Mouse (Mus musculus): Measurements from ENCODE around the gene Chrnb4.

Gene Chrnb4

GRCm38 (mm10) chr9:55023902-55024583 is 24.5 kb downstream of the Chrnb4 start:
- in situ Hi-C loops (cut with MboI, MseI) = loop anchor here (5.0 kb wide), 2 partner anchors 83 to 88 kb away; no protein-coding TSS in a partner anchor

- in situ Hi-C loops (cut with MboI, MseI) = loop anchor here (5.0 kb wide), 2 partner anchors 84 to 89 kb away; no protein-coding TSS in a partner anchor
Measured at GRCm38 (mm10) chr9:55023326-55023725, 25.3 kb downstream of the Chrnb4 start.

- in situ Hi-C loops (cut with MboI, MseI) = no loop called here
Measured at GRCm38 (mm10) chr9:55016926-55017325, 31.7 kb downstream of the Chrnb4 start.

DNA sequence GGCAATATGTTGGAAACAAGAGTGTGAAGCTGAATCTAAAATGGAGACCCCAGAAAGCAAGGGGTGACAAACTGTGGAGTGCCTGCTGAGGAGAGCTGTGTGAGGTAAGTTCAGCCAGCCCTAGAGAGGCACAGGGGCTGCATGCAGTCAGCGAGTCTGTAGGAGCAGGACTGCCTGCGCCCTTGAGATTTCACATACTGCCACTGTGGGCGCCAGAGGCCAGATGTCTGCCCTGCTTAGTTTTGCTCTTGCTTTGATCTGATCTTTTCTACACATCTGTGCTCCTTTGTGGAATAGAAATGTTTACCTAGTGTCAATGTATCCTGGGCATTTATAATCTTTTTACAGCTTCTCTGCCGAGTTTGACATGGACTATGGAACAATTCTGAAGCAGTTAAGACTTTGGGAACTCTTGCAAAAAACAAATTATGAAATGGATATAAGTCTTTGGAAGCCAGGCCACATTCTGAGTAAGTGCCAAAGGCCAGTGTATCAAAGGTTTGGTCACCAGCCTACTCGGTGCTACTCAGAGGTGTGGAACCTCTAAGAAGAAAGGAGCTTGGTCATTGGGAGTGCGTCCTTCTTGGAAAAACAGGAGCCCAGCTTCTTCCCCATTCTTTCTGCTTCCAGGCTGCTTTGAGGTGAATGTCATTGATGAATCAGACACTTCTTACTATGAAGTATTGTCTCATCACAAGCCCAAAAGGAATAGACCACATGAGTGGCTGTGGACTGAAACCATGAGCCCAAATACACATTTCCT is 37.8 kb downstream of the Chrnb4 start:
- in situ Hi-C loops (cut with MboI, MseI) = no loop called here

GRCm38 (mm10) chr9:55009692-55010091 is 38.9 kb downstream of the Chrnb4 start:
- in situ Hi-C loops (cut with MboI, MseI) = no loop called here

- in situ Hi-C loops (cut with MboI, MseI) = no loop called here
Measured at GRCm38 (mm10) chr9:55003609-55004008, 45.0 kb downstream of the Chrnb4 start.

DNA sequence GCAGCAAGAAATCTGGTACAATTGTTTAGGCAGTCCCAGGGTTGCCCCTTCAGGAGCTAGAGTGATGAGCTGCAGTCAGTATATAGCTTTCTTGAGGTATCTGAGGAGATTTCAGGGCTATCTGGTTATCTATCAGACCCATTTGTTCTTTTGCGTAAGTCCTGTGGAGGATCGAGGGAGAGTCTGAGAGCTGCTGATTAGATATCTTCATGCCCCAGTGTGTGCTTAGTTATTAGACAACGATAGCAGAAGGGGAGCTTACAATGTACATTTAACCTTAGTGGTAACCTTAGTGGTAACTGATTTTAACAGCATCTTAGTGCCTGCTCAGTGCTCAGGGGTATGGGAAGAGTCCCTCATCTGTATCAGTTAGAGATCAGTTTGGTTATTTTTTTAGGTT is 52.9 kb downstream of the Chrnb4 start:
- in situ Hi-C loops (cut with MboI, MseI) = no loop called here

- in situ Hi-C loops (cut with MboI, MseI) = no loop called here
Measured at GRCm38 (mm10) chr9:54994381-54994780, 54.2 kb downstream of the Chrnb4 start.

DNA sequence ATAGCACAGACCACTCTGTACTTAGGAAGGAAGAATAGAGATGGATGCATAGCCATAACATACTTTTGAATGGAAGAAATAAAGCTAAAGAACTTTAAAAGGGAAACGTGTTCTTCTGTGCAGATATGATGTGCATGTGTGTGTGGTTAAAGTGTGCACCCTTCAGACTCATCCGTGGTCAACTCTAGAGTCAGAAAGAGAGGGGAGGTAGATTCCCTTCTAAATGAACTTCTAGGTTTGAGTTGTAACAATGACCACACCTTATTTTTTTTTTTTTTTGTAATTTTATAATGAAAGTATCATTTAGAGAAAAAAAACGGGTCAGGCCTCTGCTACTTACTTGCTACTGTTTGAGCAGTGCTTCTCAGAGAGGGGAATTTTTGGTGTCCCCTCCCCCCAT is 58.2 kb downstream of the Chrnb4 start:
- in situ Hi-C loops (cut with MboI, MseI) = no loop called here

GRCm38 (mm10) chr9:54982401-54982800 is 66.2 kb downstream of the Chrnb4 start:
- in situ Hi-C loops (cut with MboI, MseI) = no loop called here

GRCm38 (mm10) chr9:54981291-54982191 is 67.0 kb downstream of the Chrnb4 start:
- in situ Hi-C loops (cut with MboI, MseI) = no loop called here

GRCm38 (mm10) chr9:54980674-54981073 is 67.9 kb downstream of the Chrnb4 start, which contains the start of gene Chrna5:
Gene Chrna5 (plus strand): TSS chr9:54980880.
- in situ Hi-C loops (cut with MboI, MseI) = no loop called here
